Mouse (Mus musculus): Measurements from ENCODE around the gene Nosip.

Gene Nosip

GRCm38 (mm10) chr7:45048001-45048890, 14.0 kb upstream of the Nosip start:
- DNase-seq (ENCODE audit: low read depth, low spot score) = no peak
- H3K36me3 ChIP-seq (ENCODE audit: control insufficient read depth, insufficient read depth, low read length, poor library complexity, severe bottlenecking) = peaks cover 21% of the 10 kb centered on the region
- no peaks in the 10 kb centered on the region for H3K27me3 ChIP-seq (ENCODE audit: control insufficient read depth, insufficient read depth, low read length, poor library complexity, severe bottlenecking)

- no peaks in the 10 kb centered on the region for H3K27me3 ChIP-seq (ENCODE audit: control insufficient read depth, insufficient read depth, low read length, poor library complexity, severe bottlenecking)
- no peak for DNase-seq (ENCODE audit: low read depth, low spot score)
- H3K36me3 ChIP-seq (ENCODE audit: control insufficient read depth, insufficient read depth, low read length, poor library complexity, severe bottlenecking) = peaks cover 21% of the 10 kb centered on the region
These were observed 13.1 kb upstream of the Nosip start for GRCm38 (mm10) chr7:45048923-45049657.

- peaks cover 18% of the 10 kb centered on the region for H3K36me3 ChIP-seq (ENCODE audit: control insufficient read depth, insufficient read depth, low read length, poor library complexity, severe bottlenecking)
- peak; percentile 54 for DNase-seq (ENCODE audit: low read depth, low spot score)
- no peaks in the 10 kb centered on the region for H3K27me3 ChIP-seq (ENCODE audit: control insufficient read depth, insufficient read depth, low read length, poor library complexity, severe bottlenecking)
These were observed 11.2 kb upstream of the Nosip start for GRCm38 (mm10) chr7:45050945-45051600.

- peaks cover 18% of the 10 kb centered on the region for H3K36me3 ChIP-seq (ENCODE audit: control insufficient read depth, insufficient read depth, low read length, poor library complexity, severe bottlenecking)
- no peaks in the 10 kb centered on the region for H3K27me3 ChIP-seq (ENCODE audit: control insufficient read depth, insufficient read depth, low read length, poor library complexity, severe bottlenecking)
- DNase-seq (ENCODE audit: low read depth, low spot score) = no peak
These were observed 10.6 kb upstream of the Nosip start for GRCm38 (mm10) chr7:45051601-45051974.

GRCm38 (mm10) chr7:45052181-45052861, 9.9 kb upstream of the Nosip start:
- peak; percentile 29 for DNase-seq (ENCODE audit: low read depth, low spot score)
- H3K36me3 ChIP-seq (ENCODE audit: control insufficient read depth, insufficient read depth, low read length, poor library complexity, severe bottlenecking) = peaks cover 15% of the 10 kb centered on the region
- H3K27me3 ChIP-seq (ENCODE audit: control insufficient read depth, insufficient read depth, low read length, poor library complexity, severe bottlenecking) = no peaks in the 10 kb centered on the region

GRCm38 (mm10) chr7:45052862-45053116, 9.4 kb upstream of the Nosip start, which contains the start of gene Prr12:
Gene Prr12, minus strand, starts transcription at chr7:45052881.
- no peak for DNase-seq (ENCODE audit: low read depth, low spot score)
- peaks cover 11% of the 10 kb centered on the region for H3K36me3 ChIP-seq (ENCODE audit: control insufficient read depth, insufficient read depth, low read length, poor library complexity, severe bottlenecking)
- H3K27me3 ChIP-seq (ENCODE audit: control insufficient read depth, insufficient read depth, low read length, poor library complexity, severe bottlenecking) = no peaks in the 10 kb centered on the region

- DNase-seq (ENCODE audit: low read depth, low spot score) = peak; percentile 84
- peaks cover 6% of the 10 kb centered on the region for H3K36me3 ChIP-seq (ENCODE audit: control insufficient read depth, insufficient read depth, low read length, poor library complexity, severe bottlenecking)
- no peaks in the 10 kb centered on the region for H3K27me3 ChIP-seq (ENCODE audit: control insufficient read depth, insufficient read depth, low read length, poor library complexity, severe bottlenecking)
These were observed 8.9 kb upstream of the Nosip start for GRCm38 (mm10) chr7:45053117-45053930.

- Histone ChIP-seq H3K27me3 (ENCODE audit: control insufficient read depth, insufficient read depth, low read length, poor library complexity, severe bottlenecking) (no peaks in the 10 kb centered on the region), H3K36me3 (ENCODE audit: control insufficient read depth, insufficient read depth, low read length, poor library complexity, severe bottlenecking) (peaks cover 6% of the 10 kb centered on the region)
- DNase-seq (ENCODE audit: low read depth, low spot score) = peak; percentile 97
These were observed 8.2 kb upstream of the Nosip start for GRCm38 (mm10) chr7:45053931-45054510.

- no peak for DNase-seq (ENCODE audit: low read depth, low spot score)
These were observed 5.8 kb upstream of the Nosip start for GRCm38 (mm10) chr7:45056329-45056971.

GRCm38 (mm10) chr7:45056972-45057348, 5.3 kb upstream of the Nosip start:
- H3K27me3 ChIP-seq (ENCODE audit: control insufficient read depth, insufficient read depth, low read length, poor library complexity, severe bottlenecking) = no peaks in the 10 kb centered on the region
- no peaks in the 10 kb centered on the region for H3K36me3 ChIP-seq (ENCODE audit: control insufficient read depth, insufficient read depth, low read length, poor library complexity, severe bottlenecking)
- DNase-seq (ENCODE audit: low read depth, low spot score) = no peak

More at GRCm38 (mm10) chr7:45056329-45056971, 5.8 kb upstream of the Nosip start:
- Histone ChIP-seq H3K36me3 (ENCODE audit: control insufficient read depth, insufficient read depth, low read length, poor library complexity, severe bottlenecking) (no peaks in the 10 kb centered on the region), H3K27me3 (ENCODE audit: control insufficient read depth, insufficient read depth, low read length, poor library complexity, severe bottlenecking) (no peaks in the 10 kb centered on the region)

- H3K36me3 ChIP-seq (ENCODE audit: control insufficient read depth, insufficient read depth, low read length, poor library complexity, severe bottlenecking) = no peaks in the 10 kb centered on the region
- no peaks in the 10 kb centered on the region for H3K27me3 ChIP-seq (ENCODE audit: control insufficient read depth, insufficient read depth, low read length, poor library complexity, severe bottlenecking)
- no peak for DNase-seq (ENCODE audit: low read depth, low spot score)
These were observed 3.3 kb upstream of the Nosip start for GRCm38 (mm10) chr7:45058607-45059571.

GRCm38 (mm10) chr7:45060632-45061122, 1.6 kb upstream of the Nosip start:
- DNase-seq (ENCODE audit: low read depth, low spot score) = no peak
- H3K36me3 ChIP-seq (ENCODE audit: control insufficient read depth, insufficient read depth, low read length, poor library complexity, severe bottlenecking) = no peaks in the 10 kb centered on the region
- H3K27me3 ChIP-seq (ENCODE audit: control insufficient read depth, insufficient read depth, low read length, poor library complexity, severe bottlenecking) = no peaks in the 10 kb centered on the region

Measured in splenic B cell, adult 2 months (primary cell).